Mouse (Mus musculus): ENCODE data around the gene Plvap. TPM values are rescaled to one million over a fixed set of nuclear protein-coding genes. Genes with fewer than 3 reads are reported as not detected.

Plvap gene
- polyA plus RNA-seq, 1 experiment from 2014 or later, result 22.4 TPM

- no peak overlapping the region for H3K4me2 ChIP-seq
- H3K4me1 ChIP-seq (replicated peaks), result peaks cover 6% of the 10 kb centered on the region
- H3K9ac ChIP-seq, result no peak overlapping the region
- H3K9me3 ChIP-seq (replicated peaks), result no peaks in the 10 kb centered on the region
- no peak overlapping the region for H3K27ac ChIP-seq (replicated peaks)
- WGBS (ENCODE audit: insufficient replicate concordance), result 56% methylated on average over 2 of the region's 2 CpGs
- no peaks in the 10 kb centered on the region for H3K36me3 ChIP-seq (replicated peaks)
- ATAC-seq (ENCODE audit: insufficient read depth), result no peak
- H3K4me3 ChIP-seq (replicated peaks), result no peak overlapping the region
- peaks cover 14% of the 10 kb centered on the region; the same call in 1 of the 2 replicates for H3K27me3 ChIP-seq
Measured at GRCm38 (mm10) chr8:71452669-71453068, 58.9 kb downstream of the Plvap start.

GRCm38 (mm10) chr8:71451777-71452176, 59.8 kb downstream of the Plvap start:
- no peak overlapping the region for H3K4me3 ChIP-seq (replicated peaks)
- peaks cover 13% of the 10 kb centered on the region; the same call in 1 of the 2 replicates for H3K27me3 ChIP-seq
- H3K9me3 ChIP-seq (replicated peaks), result no peaks in the 10 kb centered on the region
- H3K9ac ChIP-seq, result no peak overlapping the region
- ATAC-seq (ENCODE audit: insufficient read depth), result no peak
- H3K27ac ChIP-seq (replicated peaks), result no peak overlapping the region
- no peaks in the 10 kb centered on the region for H3K36me3 ChIP-seq (replicated peaks)
- no peak overlapping the region for H3K4me2 ChIP-seq
- peaks cover 2% of the 10 kb centered on the region for H3K4me1 ChIP-seq (replicated peaks)
- WGBS (ENCODE audit: insufficient replicate concordance), result 47% methylated on average over 11 of the region's 11 CpGs

- H3K4me3 ChIP-seq (replicated peaks), result no peak overlapping the region
- H3K36me3 ChIP-seq (replicated peaks), result no peaks in the 10 kb centered on the region
- peaks cover 11% of the 10 kb centered on the region; the same call in 1 of the 2 replicates for H3K27me3 ChIP-seq
- no peak overlapping the region for H3K27ac ChIP-seq (replicated peaks)
- WGBS (ENCODE audit: insufficient replicate concordance), result 68% methylated on average over 4 of the region's 4 CpGs
- H3K4me2 ChIP-seq, result no peak overlapping the region
- H3K9me3 ChIP-seq (replicated peaks), result no peaks in the 10 kb centered on the region
- no peak overlapping the region for H3K9ac ChIP-seq
- H3K4me1 ChIP-seq (replicated peaks), result no peaks in the 10 kb centered on the region
- ATAC-seq (ENCODE audit: insufficient read depth), result no peak
Measured at GRCm38 (mm10) chr8:71451337-71451736, 60.2 kb downstream of the Plvap start.

Other genes with a start within 250 kb of the Plvap start
- gene Myo9b, start 239.0 kb downstream of the Plvap start, polyA plus RNA-seq (2015; fragmentation: Nextera tagmentation; extraction: Ambion mirVana), result 7.3 and 8.6 TPM in 2 replicates
- gene Haus8, start 238.8 kb downstream of the Plvap start, polyA plus RNA-seq (2015; fragmentation: Nextera tagmentation; extraction: Ambion mirVana), result 44.8 and 47.5 TPM in 2 replicates
- 38.7 and 41.1 TPM in 2 replicates for gene Use1, start 144.9 kb downstream of the Plvap start, polyA plus RNA-seq (2015; fragmentation: Nextera tagmentation; extraction: Ambion mirVana)
- gene Ocel1, start 140.5 kb downstream of the Plvap start, polyA plus RNA-seq (2015; fragmentation: Nextera tagmentation; extraction: Ambion mirVana), result 4.6 and 5.2 TPM in 2 replicates
- gene Nr2f6, start 129.8 kb downstream of the Plvap start, polyA plus RNA-seq (2015; fragmentation: Nextera tagmentation; extraction: Ambion mirVana), result 24.1 and 27.0 TPM in 2 replicates
- gene Ushbp1, start 116.0 kb downstream of the Plvap start, polyA plus RNA-seq (2015; fragmentation: Nextera tagmentation; extraction: Ambion mirVana), result 3.3 and 5.2 TPM in 2 replicates
- 56.0 and 58.5 TPM in 2 replicates for gene Babam1, start 114.9 kb downstream of the Plvap start, polyA plus RNA-seq (2015; fragmentation: Nextera tagmentation; extraction: Ambion mirVana)
- gene Ankle1, start 105.7 kb downstream of the Plvap start, polyA plus RNA-seq (2015; fragmentation: Nextera tagmentation; extraction: Ambion mirVana), result 42.0 and 54.0 TPM in 2 replicates
- gene Abhd8, start 48.1 kb downstream of the Plvap start, polyA plus RNA-seq (2015; fragmentation: Nextera tagmentation; extraction: Ambion mirVana), result 9.1 and 9.2 TPM in 2 replicates
- 81.2 and 96.6 TPM in 2 replicates for gene Mrpl34, start 46.8 kb downstream of the Plvap start, polyA plus RNA-seq (2015; fragmentation: Nextera tagmentation; extraction: Ambion mirVana)
- gene Dda1, start 42.6 kb downstream of the Plvap start, polyA plus RNA-seq (2015; fragmentation: Nextera tagmentation; extraction: Ambion mirVana), result 38.3 and 42.6 TPM in 2 replicates
- 0.15 and 0.20 TPM in 2 replicates for gene Ano8, start 25.8 kb downstream of the Plvap start, polyA plus RNA-seq (2015; fragmentation: Nextera tagmentation; extraction: Ambion mirVana)
- gene Gtpbp3, start 23.6 kb downstream of the Plvap start, polyA plus RNA-seq (2015; fragmentation: Nextera tagmentation; extraction: Ambion mirVana), result 4.2 and 5.1 TPM in 2 replicates
- gene Ccdc194, start 14.0 kb upstream of the Plvap start, polyA plus RNA-seq (2015; fragmentation: Nextera tagmentation; extraction: Ambion mirVana), result 0.06 and 0.14 TPM in 2 replicates
- gene Bst2, start 25.7 kb upstream of the Plvap start, polyA plus RNA-seq (2015; fragmentation: Nextera tagmentation; extraction: Ambion mirVana), result 35.3 and 37.3 TPM in 2 replicates
- gene Mvb12a, start 31.2 kb upstream of the Plvap start, polyA plus RNA-seq (2015; fragmentation: Nextera tagmentation; extraction: Ambion mirVana), result 31.6 and 35.2 TPM in 2 replicates
- gene Tmem221, start 47.1 kb upstream of the Plvap start, polyA plus RNA-seq (2015; fragmentation: Nextera tagmentation; extraction: Ambion mirVana), result 0.50 and 0.94 TPM in 2 replicates
- 0.09 TPM in 1 of 2 replicates, not detected in the other for gene Nxnl1, start 54.8 kb upstream of the Plvap start, polyA plus RNA-seq (2015; fragmentation: Nextera tagmentation; extraction: Ambion mirVana)
- gene Slc27a1, start 57.1 kb upstream of the Plvap start, polyA plus RNA-seq (2015; fragmentation: Nextera tagmentation; extraction: Ambion mirVana), result 2.3 and 3.0 TPM in 2 replicates
- 90.7 and 92.8 TPM in 2 replicates for gene Pgls, start 80.4 kb upstream of the Plvap start, polyA plus RNA-seq (2015; fragmentation: Nextera tagmentation; extraction: Ambion mirVana)
- gene Fam129c, start 85.9 kb upstream of the Plvap start, polyA plus RNA-seq (2015; fragmentation: Nextera tagmentation; extraction: Ambion mirVana), result 0.99 and 1.4 TPM in 2 replicates
- 23.0 and 25.6 TPM in 2 replicates for gene Colgalt1, start 99.2 kb upstream of the Plvap start, polyA plus RNA-seq (2015; fragmentation: Nextera tagmentation; extraction: Ambion mirVana)
- gene Unc13a, start 160.0 kb upstream of the Plvap start, polyA plus RNA-seq (2015; fragmentation: Nextera tagmentation; extraction: Ambion mirVana), result 0.16 and 0.20 TPM in 2 replicates
- gene Jak3, start 164.5 kb upstream of the Plvap start, polyA plus RNA-seq (2015; fragmentation: Nextera tagmentation; extraction: Ambion mirVana), result 6.4 and 6.9 TPM in 2 replicates
- gene Insl3, start 177.5 kb upstream of the Plvap start, polyA plus RNA-seq (2015; fragmentation: Nextera tagmentation; extraction: Ambion mirVana), result 2.2 and 3.0 TPM in 2 replicates
- gene B3gnt3, start 190.0 kb upstream of the Plvap start, polyA plus RNA-seq (2015; fragmentation: Nextera tagmentation; extraction: Ambion mirVana), result 4.1 and 5.2 TPM in 2 replicates
- 23.0 and 25.0 TPM in 2 replicates for gene Fcho1, start 214.0 kb upstream of the Plvap start, polyA plus RNA-seq (2015; fragmentation: Nextera tagmentation; extraction: Ambion mirVana)